Mouse (Mus musculus): ENCODE results near the gene Itih2.

- TF ChIP-seq CTCF (IDR thresholded peaks at IDR 0.05; ENCODE audit: low read depth) (no peak), EP300 (IDR thresholded peaks at IDR 0.05; ENCODE audit: low read depth) (no peak)
Measured at GRCm38 (mm10) chr2:10094327-10095100, 36.7 kb downstream of the Itih2 start.
